Mouse (Mus musculus) forebrain, postnatal 0 days (tissue): ENCODE data around the gene Rpl5. TPM values are rescaled to one million over a fixed set of nuclear protein-coding genes. Genes with fewer than 3 reads are reported as not detected.
"Not testable (repeated sequence)": the region's sequence is repeated elsewhere in the genome, so short reads cannot be mapped to it uniquely, and the experiment has no call there.

Experiments
- ATAC-seq: fragments of 200-750 bp; cut with Nextera tagmentation; 2 replicates; pipeline ENCODE4 v1.8.0; 2017; ENCODE audit warnings: mild to moderate bottlenecking, moderate library complexity
- DNase-seq: peaks from one replicate; pipeline ENCODE4 v3.0.0-alpha.2; 2015
- H3K27ac ChIP-seq: fragments of 300-500 bp; sonication (generic); 2 replicates; pipeline ENCODE4 v1.5.1; 2014; ENCODE audit warnings: low read depth, mild to moderate bottlenecking, antibody characterized with exemption, low read length, moderate library complexity, mixed read lengths
- H3K27me3 ChIP-seq: fragments of 300-500 bp; sonication (generic); 2 replicates; pipeline ENCODE4 v1.6.1; 2014; ENCODE audit warnings: mild to moderate bottlenecking, low read length, mixed read lengths; ENCODE audit not compliant: insufficient read depth
- H3K36me3 ChIP-seq: fragments of 300-500 bp; sonication (generic); 2 replicates; pipeline ENCODE4 v1.6.1; 2014; ENCODE audit warnings: mild to moderate bottlenecking, moderate library complexity; ENCODE audit not compliant: insufficient read depth
- H3K4me1 ChIP-seq: fragments of 300-500 bp; sonication (generic); 2 replicates; pipeline ENCODE4 v1.6.1; 2014; ENCODE audit warnings: antibody characterized with exemption; ENCODE audit not compliant: insufficient read depth
- H3K4me2 ChIP-seq: fragments of 300-500 bp; sonication (generic); 2 replicates; pipeline ENCODE4 v1.6.1; 2014; ENCODE audit warnings: low read depth, mild to moderate bottlenecking, moderate library complexity
- H3K4me3 ChIP-seq: fragments of 300-500 bp; sonication (generic); 2 replicates; pipeline ENCODE4 v1.5.1; 2014; ENCODE audit warnings: low read depth, low read length, mixed read lengths
- H3K9ac ChIP-seq: fragments of 300-500 bp; sonication (generic); 2 replicates; pipeline ENCODE4 v1.6.1; 2014; ENCODE audit warnings: mild to moderate bottlenecking
- H3K9me3 ChIP-seq: fragments of 300-500 bp; sonication (generic); 2 replicates; pipeline ENCODE4 v1.6.1; 2016; ENCODE audit warnings: low read length
- CTCF ChIP-seq: sonication (generic); IDR thresholded peaks from 2 replicates; pipeline ENCODE4 v1.5.1; 2016; ENCODE audit warnings: antibody characterized with exemption, control low read depth, low read depth
- WGBS: fragments of 180-500 bp; shearing (Covaris S2); extraction: QIAGEN DNeasy Blood & Tissue Kit; methylation state at CpG from one replicate; pipeline ENCODE4 v1.1.7; 2014; 5-methylcytosine and 5-hydroxymethylcytosine counted together
- polyA plus RNA-seq: library from polyadenylated mRNA; unstranded; fragments of >200 nt; fragmentation: Nextera tagmentation; extraction: Ambion mirVana; gene quantifications from 2 replicates; pipeline ENCODE4 v1.2.1, GENCODE M21; 2015
- total RNA-seq: library from RNA; depleted of rRNA; stranded (reverse); fragments of >200 nt; gene quantifications from 2 replicates; pipeline ENCODE4 v1.2.3, GENCODE M21; 2014

The Rpl5 gene
- total and polyA plus RNA-seq, 2 experiments from 2014 or later = 65.7 to 195 TPM

GRCm38 (mm10) chr5:107874561-107875260 is 25.6 kb upstream of the Rpl5 start, which contains the start of gene Evi5:
Gene Evi5, minus strand, starts transcription at chr5:107875107.
- no peak for ATAC-seq
- Histone ChIP-seq H3K36me3 (no peaks in the 10 kb centered on the region), H3K4me1 (no peaks in the 10 kb centered on the region), H3K9me3 (no peaks in the 10 kb centered on the region), H3K27me3 (no peaks in the 10 kb centered on the region), H3K4me2 (no peak within 1 kb of the TSS), H3K9ac (no peak within 1 kb of the TSS), H3K4me3 (no peak within 1 kb of the TSS), H3K27ac (no peak within 1 kb of the TSS)
- 41% methylated on average over 4 of the region's 4 CpGs for WGBS
- no peak for DNase-seq
- TF ChIP-seq CTCF = no peak

GRCm38 (mm10) chr5:107875261-107875611 is 25.1 kb upstream of the Rpl5 start:
- H3K9me3 ChIP-seq = no peaks in the 10 kb centered on the region
- no peak overlapping the region for H3K4me3 ChIP-seq
- no peaks in the 10 kb centered on the region for H3K27me3 ChIP-seq
- TF ChIP-seq CTCF = no peak
- DNase-seq = no peak
- H3K27ac ChIP-seq = no peak overlapping the region
- no peak overlapping the region for H3K4me2 ChIP-seq
- H3K36me3 ChIP-seq = no peaks in the 10 kb centered on the region
- no peaks in the 10 kb centered on the region for H3K4me1 ChIP-seq
- ATAC-seq = no peak
- H3K9ac ChIP-seq = no peak overlapping the region

GRCm38 (mm10) chr5:107877053-107877452 is 23.2 kb upstream of the Rpl5 start:
- 91% methylated on average over 1 of the region's 1 CpGs for WGBS
- Histone ChIP-seq H3K9me3 (no peaks in the 10 kb centered on the region), H3K4me3 (no peak overlapping the region), H3K4me1 (no peaks in the 10 kb centered on the region), H3K27ac (no peak overlapping the region), H3K36me3 (no peaks in the 10 kb centered on the region), H3K4me2 (no peak overlapping the region), H3K27me3 (no peaks in the 10 kb centered on the region), H3K9ac (no peak overlapping the region)
- DNase-seq = no peak
- no peak for ATAC-seq
- no peak for TF ChIP-seq CTCF

- no peak overlapping the region for H3K9ac ChIP-seq
- ATAC-seq = no peak
- no peak overlapping the region for H3K4me2 ChIP-seq
- H3K27ac ChIP-seq = no peak overlapping the region
- no peaks in the 10 kb centered on the region for H3K27me3 ChIP-seq
- no peak for DNase-seq
- TF ChIP-seq CTCF = no peak
- H3K36me3 ChIP-seq = no peaks in the 10 kb centered on the region
- H3K4me3 ChIP-seq = no peak overlapping the region
- H3K4me1 ChIP-seq = no peaks in the 10 kb centered on the region
- 78% methylated on average over 5 of the region's 5 CpGs for WGBS
- H3K9me3 ChIP-seq = no peaks in the 10 kb centered on the region
Observed at GRCm38 (mm10) chr5:107880710-107881109, 19.6 kb upstream of the Rpl5 start.

- 53% methylated on average over 9 of the region's 9 CpGs for WGBS
- Histone ChIP-seq H3K36me3 (no peaks in the 10 kb centered on the region), H3K4me2 (no peak overlapping the region), H3K9me3 (no peaks in the 10 kb centered on the region), H3K4me1 (no peaks in the 10 kb centered on the region), H3K4me3 (no peak overlapping the region), H3K27me3 (no peaks in the 10 kb centered on the region), H3K27ac (no peak overlapping the region), H3K9ac (no peak overlapping the region)
- ATAC-seq (peak; percentile 50; the same call in 1 of the 2 replicates), DNase-seq (peak; percentile 30)
- no peak for TF ChIP-seq CTCF
Observed at GRCm38 (mm10) chr5:107889994-107890888, 10.1 kb upstream of the Rpl5 start.

GRCm38 (mm10) chr5:107891515-107891914 is 8.8 kb upstream of the Rpl5 start:
- DNase-seq, H3K4me1 ChIP-seq, H3K9ac ChIP-seq, H3K4me2 ChIP-seq, H3K36me3 ChIP-seq, ATAC-seq, H3K27me3 ChIP-seq, H3K9me3 ChIP-seq, H3K4me3 ChIP-seq, H3K27ac ChIP-seq: not testable (repeated sequence)
- TF ChIP-seq CTCF = peak; percentile 49
- no CpG with 5 or more reads among the region's 1 CpGs for WGBS

DNA sequence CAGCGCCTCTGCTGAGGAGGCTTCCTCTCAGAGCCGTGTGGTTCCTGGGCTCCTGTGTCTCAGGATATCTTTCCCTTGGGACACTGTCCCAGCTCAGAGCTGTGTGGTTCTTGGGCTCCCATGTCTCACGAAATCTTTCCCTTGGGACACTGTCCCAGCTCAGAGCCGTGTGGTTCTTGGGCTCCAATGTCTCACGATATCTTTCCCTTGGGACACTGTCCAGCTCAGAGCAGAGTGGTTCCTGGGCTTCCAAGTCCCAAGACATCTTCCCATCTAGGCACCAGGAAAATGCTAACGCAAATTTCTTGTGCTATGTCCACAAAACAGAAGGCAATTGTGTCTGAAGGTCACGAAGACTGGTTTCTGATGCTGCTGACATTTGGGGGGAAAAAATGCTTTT is 5.6 kb upstream of the Rpl5 start:
- Histone ChIP-seq H3K4me1 (no peaks in the 10 kb centered on the region), H3K4me2 (no peak overlapping the region), H3K27ac (no peak overlapping the region), H3K9me3 (no peaks in the 10 kb centered on the region), H3K36me3 (no peaks in the 10 kb centered on the region), H3K27me3 (no peaks in the 10 kb centered on the region), H3K4me3 (no peak overlapping the region), H3K9ac (no peak overlapping the region)
- DNase-seq (no peak), ATAC-seq (no peak)
- WGBS = 72% methylated on average over 7 of the region's 7 CpGs
- TF ChIP-seq CTCF = no peak
